Mouse (Mus musculus) CD4-positive helper T cell, adult 2 months (primary cell): Measurements from ENCODE around the gene Mcf2l.

ENCODE experiments used
- DNase-seq: peaks from one replicate; pipeline ENCODE4 v3.0.0-alpha.2; 2012; ENCODE audit warnings: low read depth, missing footprints, low spot score

Gene Mcf2l

GRCm38 (mm10) chr8:12873357-12874046, at the start of gene Mcf2l:
Gene Mcf2l, plus strand, starts transcription at chr8:12873806.
- DNase-seq: peak; percentile 51

DNA sequence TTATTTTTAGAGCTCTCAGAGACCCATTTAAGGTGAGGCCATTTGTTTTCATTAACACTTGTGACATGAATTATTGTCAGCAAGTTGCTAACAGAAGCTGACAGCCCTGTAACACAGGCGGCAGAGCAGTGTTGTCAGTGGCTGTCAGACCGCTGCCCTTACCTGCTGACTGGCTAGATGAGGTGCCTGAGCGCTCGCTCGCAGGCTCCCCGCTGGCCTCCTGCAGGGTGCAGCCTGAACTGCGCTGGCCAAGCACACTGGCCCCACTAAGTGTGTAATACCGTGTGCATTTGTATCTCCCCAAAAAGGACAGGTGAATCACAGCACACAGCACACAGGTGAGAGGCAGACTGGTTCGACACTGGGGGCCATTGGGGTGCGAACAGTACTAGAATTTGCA, 49.0 kb upstream of the Mcf2l start:
- no peak for DNase-seq

- no peak for DNase-seq
Observed at GRCm38 (mm10) chr8:12825236-12825635, 48.4 kb upstream of the Mcf2l start.

DNA sequence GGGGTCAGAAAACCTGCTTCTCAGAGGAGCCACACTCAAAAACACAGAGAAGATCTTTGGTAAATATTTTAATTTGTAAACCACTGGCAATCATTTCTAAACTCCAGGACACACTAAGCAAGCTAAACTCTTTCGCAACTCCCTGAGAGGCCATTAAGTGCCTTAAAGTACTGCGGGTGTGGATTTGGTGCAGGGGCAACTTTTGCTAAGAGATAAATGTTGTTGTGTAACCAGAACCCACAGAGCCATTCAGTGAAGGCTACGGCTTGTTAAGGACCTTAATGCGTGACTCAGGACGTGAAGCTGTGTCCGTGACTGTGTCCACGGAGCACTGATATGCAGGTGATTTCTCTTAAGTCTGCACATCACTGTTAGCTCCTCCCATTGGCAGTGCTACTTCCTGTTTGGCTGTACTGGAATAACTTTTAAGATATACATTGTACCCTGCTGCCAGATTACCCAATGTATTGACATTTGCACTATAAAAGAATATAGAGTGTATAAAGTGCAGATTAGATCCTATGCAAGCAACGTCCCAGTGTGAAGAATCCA, 47.8 kb upstream of the Mcf2l start:
- no peak for DNase-seq

- no peak for DNase-seq
Observed at GRCm38 (mm10) chr8:12827124-12827523, 46.5 kb upstream of the Mcf2l start.

DNA sequence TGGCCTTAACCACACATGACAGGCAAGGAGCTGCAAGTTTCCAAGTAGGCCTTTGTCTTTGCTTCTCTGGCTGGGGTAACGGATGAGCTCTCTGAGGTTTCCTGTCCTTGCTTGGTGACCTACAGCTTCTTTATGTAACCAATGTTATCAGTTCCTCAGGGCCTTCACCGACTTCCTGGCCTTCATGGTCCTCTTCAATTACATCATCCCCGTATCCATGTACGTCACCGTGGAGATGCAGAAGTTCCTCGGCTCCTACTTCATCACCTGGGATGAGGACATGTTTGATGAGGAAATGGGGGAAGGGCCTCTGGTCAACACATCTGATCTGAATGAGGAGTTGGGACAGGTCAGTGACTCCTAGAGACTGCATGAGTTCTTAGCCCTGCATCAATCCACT, 45.3 kb upstream of the Mcf2l start:
- no peak for DNase-seq

- DNase-seq: no peak
Observed at GRCm38 (mm10) chr8:12829381-12829780, 44.2 kb upstream of the Mcf2l start.

DNA sequence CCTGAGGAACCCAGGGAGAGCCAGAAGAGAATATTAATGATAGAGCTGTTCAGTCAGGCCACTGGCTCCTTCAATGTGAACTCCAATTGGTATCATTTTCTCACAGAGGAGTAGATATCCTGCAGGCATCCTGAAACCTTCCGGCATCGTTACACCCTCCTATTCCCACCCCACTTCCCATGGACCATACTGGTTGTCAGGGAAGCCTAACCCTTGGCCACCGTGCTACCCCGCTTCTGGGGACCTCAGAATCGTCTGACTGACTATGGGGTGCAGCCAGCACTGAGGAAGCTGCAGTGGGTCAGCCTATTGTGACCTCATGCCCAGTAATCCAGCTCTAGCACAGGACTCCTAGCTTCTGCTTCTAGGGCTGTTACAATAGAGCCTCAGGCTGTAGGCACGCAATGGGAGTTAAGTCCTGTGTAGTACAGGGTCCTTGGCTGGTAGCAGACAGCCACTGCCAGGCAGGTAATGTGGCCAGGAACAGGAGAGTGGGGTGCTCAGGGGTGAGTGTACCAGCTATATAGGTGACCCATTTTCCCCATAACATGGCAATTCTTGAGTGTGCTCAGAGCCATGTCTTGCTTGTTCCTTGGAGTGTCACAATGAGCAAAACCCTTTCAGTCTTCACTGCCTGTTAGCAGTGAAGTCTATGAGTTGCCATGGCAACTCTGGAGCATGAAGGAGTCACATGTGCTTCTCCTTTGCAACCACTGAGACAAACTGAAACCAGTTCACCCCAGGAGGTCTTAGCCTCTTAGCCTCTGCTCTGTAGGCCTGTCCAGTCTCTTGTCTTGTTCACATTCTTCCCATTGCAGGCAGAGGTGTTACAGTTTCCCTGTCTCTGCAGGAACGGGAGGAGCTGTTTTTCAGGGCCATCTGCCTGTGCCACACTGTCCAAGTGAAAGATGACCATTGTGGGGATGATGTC, 41.7 kb upstream of the Mcf2l start:
- no peak for DNase-seq

- DNase-seq: no peak
Observed at GRCm38 (mm10) chr8:12833616-12834015, 40.0 kb upstream of the Mcf2l start.

GRCm38 (mm10) chr8:12840834-12841233, 32.8 kb upstream of the Mcf2l start:
- DNase-seq: no peak

DNA sequence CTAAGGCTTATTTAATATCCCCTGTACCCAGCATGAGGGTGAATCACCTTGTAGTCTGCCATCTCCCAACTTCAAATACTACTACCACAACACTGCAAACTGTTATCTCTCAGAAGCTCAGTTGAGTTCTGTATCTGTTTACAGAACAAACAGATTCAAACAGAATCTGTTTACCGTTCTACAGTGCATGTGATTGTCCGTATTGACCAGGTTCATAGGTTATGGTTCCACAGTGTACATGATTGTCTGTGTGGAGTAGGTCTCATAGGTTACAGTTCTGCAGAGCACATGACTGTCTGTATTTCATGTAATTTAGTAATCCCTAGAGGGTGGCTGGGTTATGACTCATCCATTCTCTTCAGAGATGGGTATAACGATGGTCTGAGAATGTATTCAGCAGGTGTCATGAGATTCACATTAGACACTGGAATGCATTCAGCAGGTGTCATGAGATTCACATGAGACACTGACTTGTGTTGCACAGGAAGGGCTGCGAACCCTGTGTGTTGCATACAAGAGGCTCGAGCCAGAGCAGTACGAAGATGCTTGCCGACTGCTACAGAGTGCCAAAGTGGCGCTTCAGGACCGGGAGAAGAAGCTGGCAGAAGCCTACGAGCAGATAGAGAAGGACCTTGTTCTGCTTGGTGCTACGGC, 31.1 kb upstream of the Mcf2l start:
- no peak for DNase-seq

GRCm38 (mm10) chr8:12844347-12844950, 29.2 kb upstream of the Mcf2l start:
- DNase-seq: no peak

DNA sequence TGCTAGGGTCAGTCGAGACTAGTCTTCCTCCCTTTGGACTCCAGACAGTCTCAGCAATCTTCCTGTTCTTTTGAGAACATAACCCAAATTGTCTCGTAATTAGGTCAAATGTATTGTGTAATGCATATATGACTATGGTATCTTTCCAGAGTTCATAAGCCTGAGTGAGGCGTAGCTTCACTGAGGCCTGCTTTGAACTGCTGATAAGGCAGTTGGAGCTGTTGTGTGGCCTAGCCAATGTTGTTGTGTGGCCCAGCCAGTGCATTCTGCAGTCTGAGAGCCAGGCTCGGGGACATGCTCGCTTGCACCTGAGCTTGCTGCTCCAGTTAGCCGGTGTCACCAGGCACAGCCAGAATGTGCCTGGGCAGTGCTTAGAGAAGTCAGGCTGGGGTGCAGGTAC, 27.2 kb upstream of the Mcf2l start:
- no peak for DNase-seq

DNA sequence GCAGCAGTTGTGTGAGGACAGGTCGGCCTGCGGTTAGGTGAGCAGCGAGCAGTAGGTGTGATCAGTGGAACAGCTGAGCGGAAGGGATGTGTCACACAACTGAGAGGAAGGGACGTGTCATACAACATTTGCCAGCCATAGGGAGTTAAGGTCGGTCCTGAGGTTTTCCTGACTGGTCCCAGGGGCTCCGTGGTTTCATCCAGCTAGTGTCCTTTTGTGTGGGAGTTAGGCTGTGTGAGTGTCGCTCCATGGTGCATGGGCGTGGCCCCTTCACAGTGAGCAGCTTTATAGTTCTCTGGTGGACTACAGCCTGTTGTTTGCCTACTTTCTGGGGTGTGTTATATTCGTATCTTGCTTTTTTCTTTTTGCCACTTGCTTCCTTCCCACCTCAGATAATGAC, 22.4 kb upstream of the Mcf2l start:
- no peak for DNase-seq

DNA sequence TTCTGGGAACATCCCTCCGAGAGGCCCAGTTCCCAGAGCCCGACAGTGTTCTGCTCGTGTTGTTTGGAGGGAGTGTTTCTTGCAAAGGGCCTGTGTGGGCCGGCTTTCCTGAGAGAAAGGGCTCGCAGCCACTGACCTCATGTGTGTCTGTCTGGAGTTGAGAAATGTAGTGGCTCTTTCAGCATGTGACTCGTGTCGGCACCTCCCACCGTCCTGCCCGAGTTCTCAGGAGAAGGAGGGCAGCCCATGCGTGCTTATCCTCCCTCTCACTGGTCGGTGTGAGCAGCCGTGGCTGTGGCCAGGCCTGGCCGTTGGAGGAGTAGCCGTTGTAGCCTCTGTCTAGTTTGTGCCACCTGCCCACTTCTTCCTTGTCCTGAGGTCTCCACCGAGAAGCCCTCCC, 17.6 kb upstream of the Mcf2l start:
- DNase-seq: no peak

- DNase-seq: no peak
Observed at GRCm38 (mm10) chr8:12863061-12863460, 10.5 kb upstream of the Mcf2l start.

- DNase-seq: no peak
Observed at GRCm38 (mm10) chr8:12863608-12864007, 10.0 kb upstream of the Mcf2l start.

GRCm38 (mm10) chr8:12865790-12866189, 7.8 kb upstream of the Mcf2l start:
- DNase-seq: no peak

- DNase-seq: no peak
Observed at GRCm38 (mm10) chr8:12869661-12870060, 3.9 kb upstream of the Mcf2l start.

- DNase-seq: no peak
Observed at GRCm38 (mm10) chr8:12870656-12871055, 3.0 kb upstream of the Mcf2l start.

DNA sequence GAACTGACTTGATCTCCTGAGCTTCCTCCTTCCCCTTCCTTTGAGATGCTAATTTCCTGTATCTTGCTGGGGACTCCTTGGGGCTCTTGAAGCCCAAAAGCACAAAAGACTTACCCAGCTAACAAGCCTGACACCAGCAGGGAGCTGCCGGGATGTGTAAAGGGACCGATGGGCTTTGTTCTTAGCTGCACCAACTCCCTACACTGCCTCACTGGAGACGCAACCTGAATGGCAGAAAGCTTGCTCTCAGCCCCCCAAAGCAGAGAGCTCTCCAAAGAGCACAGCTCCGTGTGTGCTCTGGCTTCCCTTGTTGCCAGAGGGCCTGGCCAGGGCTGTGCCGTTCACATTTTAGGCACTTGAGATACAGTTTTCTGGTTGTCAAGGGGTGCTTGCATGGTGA, 2.1 kb upstream of the Mcf2l start:
- no peak for DNase-seq

DNA sequence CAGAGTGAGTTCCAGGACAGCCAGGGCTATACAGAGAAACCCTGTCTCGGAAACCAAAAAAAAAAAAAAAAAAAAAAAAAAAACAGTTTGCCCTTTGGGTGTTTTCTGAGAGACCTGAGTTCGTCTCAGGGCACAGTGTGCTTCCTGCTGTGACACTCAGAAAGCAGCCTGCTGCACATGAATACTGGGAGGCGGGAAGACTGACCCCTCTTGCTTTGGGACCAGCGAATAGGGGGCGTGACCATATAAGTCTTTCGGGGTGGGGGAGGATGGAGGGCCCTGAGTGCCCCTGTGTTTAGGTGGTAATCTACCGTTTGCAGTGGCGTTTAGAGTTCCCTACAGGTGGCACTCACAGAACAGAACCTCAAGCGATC, 636 bp upstream of the Mcf2l start:
- DNase-seq: no peak
